Mouse (Mus musculus) forebrain, embryonic 15.5 days (tissue): ENCODE data around the gene Rora. TPM values are rescaled to one million over a fixed set of nuclear protein-coding genes. Genes with fewer than 3 reads are reported as not detected.

Source experiments
- ATAC-seq: fragments of 200-750 bp; cut with Nextera tagmentation; replicated peaks from 2 replicates; pipeline ENCODE4 v1.8.0; 2017; ENCODE audit warnings: mild to moderate bottlenecking, moderate TSS enrichment, moderate library complexity
- H3K27ac ChIP-seq: fragments of 300-500 bp; sonication (generic); replicated peaks from 2 replicates; pipeline ENCODE4 v1.5.1; 2015; ENCODE audit warnings: mild to moderate bottlenecking, inconsistent platforms
- H3K27me3 ChIP-seq: fragments of 300-500 bp; sonication (generic); 2 replicates; pipeline ENCODE4 v1.6.1; 2015; ENCODE audit warnings: inconsistent platforms
- H3K36me3 ChIP-seq: fragments of 300-500 bp; sonication (generic); 2 replicates; pipeline ENCODE4 v1.6.1; 2015; ENCODE audit warnings: mild to moderate bottlenecking, inconsistent platforms
- H3K4me1 ChIP-seq: fragments of 300-500 bp; sonication (generic); 2 replicates; pipeline ENCODE4 v1.6.1; 2015; ENCODE audit warnings: inconsistent platforms
- H3K4me2 ChIP-seq: fragments of 300-500 bp; sonication (generic); replicated peaks from 2 replicates; pipeline ENCODE4 v1.6.1; 2015; ENCODE audit warnings: mild to moderate bottlenecking, inconsistent platforms
- H3K4me3 ChIP-seq: fragments of 300-500 bp; sonication (generic); 2 replicates; pipeline ENCODE4 v1.5.1; 2015; ENCODE audit warnings: mild to moderate bottlenecking, inconsistent platforms
- H3K9ac ChIP-seq: fragments of 300-500 bp; sonication (generic); replicated peaks from 2 replicates; pipeline ENCODE4 v1.6.1; 2015; ENCODE audit warnings: mild to moderate bottlenecking, inconsistent platforms
- H3K9me3 ChIP-seq: fragments of 300-500 bp; sonication (generic); 2 replicates; pipeline ENCODE4 v1.6.1; 2016; ENCODE audit warnings: inconsistent platforms
- WGBS: fragments of 180-500 bp; shearing (Covaris S2); methylation state at CpG from one replicate; pipeline ENCODE4 v1.1.7; 2015; ENCODE audit warnings: mixed read lengths; 5-methylcytosine and 5-hydroxymethylcytosine counted together
- polyA plus RNA-seq: library from polyadenylated mRNA; unstranded; fragments of >200 nt; fragmentation: Nextera tagmentation; extraction: Ambion mirVana; gene quantifications from 2 replicates; pipeline ENCODE4 v1.2.1, GENCODE M21; 2015

The Rora gene
- polyA plus RNA-seq, 1 experiment from 2014 or later, result 11.8 TPM

DNA sequence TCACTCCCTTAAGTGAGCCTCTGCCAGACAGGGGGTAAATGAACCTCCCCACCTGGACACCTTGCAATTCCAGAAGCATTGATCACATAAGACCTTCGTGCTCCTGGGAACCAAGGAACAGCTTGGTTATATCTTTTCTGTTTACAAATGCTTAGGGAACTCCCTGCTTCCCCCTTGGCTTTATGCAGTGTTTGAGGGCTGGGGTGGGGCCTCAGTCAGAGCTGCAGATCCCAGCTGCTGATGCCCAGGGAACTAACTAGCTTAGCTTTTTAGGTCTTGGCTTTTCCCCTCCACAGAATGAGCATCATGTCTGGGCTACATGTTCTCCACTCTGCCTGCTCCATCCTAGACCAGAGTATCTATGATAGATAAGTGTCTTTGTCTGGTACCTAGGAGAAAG is 116.1 kb downstream of the Rora start:
- Histone ChIP-seq H3K9ac (no peak overlapping the region), H3K4me3 (no peak overlapping the region), H3K36me3 (no peaks in the 10 kb centered on the region), H3K4me2 (no peak overlapping the region), H3K9me3 (no peaks in the 10 kb centered on the region), H3K4me1 (no peaks in the 10 kb centered on the region), H3K27me3 (no peaks in the 10 kb centered on the region), H3K27ac (no peak overlapping the region)
- WGBS, result 31% methylated on average over 1 of the region's 1 CpGs
- ATAC-seq, result no peak

GRCm38 (mm10) chr9:68771383-68771782 is 117.8 kb downstream of the Rora start:
- H3K27me3 ChIP-seq, result no peaks in the 10 kb centered on the region
- H3K9ac ChIP-seq, result no peak overlapping the region
- no peaks in the 10 kb centered on the region for H3K4me1 ChIP-seq
- 89% methylated on average over 3 of the region's 3 CpGs for WGBS
- no peak overlapping the region for H3K4me2 ChIP-seq
- no peaks in the 10 kb centered on the region for H3K36me3 ChIP-seq
- H3K27ac ChIP-seq, result no peak overlapping the region
- no peaks in the 10 kb centered on the region for H3K9me3 ChIP-seq
- no peak overlapping the region for H3K4me3 ChIP-seq
- no peak for ATAC-seq

- H3K27me3 ChIP-seq, result no peaks in the 10 kb centered on the region
- no peaks in the 10 kb centered on the region for H3K36me3 ChIP-seq
- no peak overlapping the region for H3K4me3 ChIP-seq
- no peak for ATAC-seq
- H3K4me2 ChIP-seq, result no peak overlapping the region
- H3K4me1 ChIP-seq, result 0 out of 2 replicates have a peak, but pooled peaks cover 4% of the 10 kb centered on the region
- H3K9ac ChIP-seq, result no peak overlapping the region
- 95% methylated on average over 3 of the region's 3 CpGs for WGBS
- H3K27ac ChIP-seq, result no peak overlapping the region
- no peaks in the 10 kb centered on the region for H3K9me3 ChIP-seq
Observed at GRCm38 (mm10) chr9:68773770-68774169, 120.2 kb downstream of the Rora start.

- no peaks in the 10 kb centered on the region for H3K9me3 ChIP-seq
- H3K4me3 ChIP-seq, result no peak overlapping the region
- no peak overlapping the region for H3K27ac ChIP-seq
- WGBS, result 80% methylated on average over 8 of the region's 8 CpGs
- no peak overlapping the region for H3K4me2 ChIP-seq
- H3K4me1 ChIP-seq, result 0 out of 2 replicates have a peak, but pooled peaks cover 4% of the 10 kb centered on the region
- ATAC-seq, result no peak
- H3K36me3 ChIP-seq, result no peaks in the 10 kb centered on the region
- H3K9ac ChIP-seq, result no peak overlapping the region
- no peaks in the 10 kb centered on the region for H3K27me3 ChIP-seq
Observed at GRCm38 (mm10) chr9:68782011-68782410, 128.4 kb downstream of the Rora start.

DNA sequence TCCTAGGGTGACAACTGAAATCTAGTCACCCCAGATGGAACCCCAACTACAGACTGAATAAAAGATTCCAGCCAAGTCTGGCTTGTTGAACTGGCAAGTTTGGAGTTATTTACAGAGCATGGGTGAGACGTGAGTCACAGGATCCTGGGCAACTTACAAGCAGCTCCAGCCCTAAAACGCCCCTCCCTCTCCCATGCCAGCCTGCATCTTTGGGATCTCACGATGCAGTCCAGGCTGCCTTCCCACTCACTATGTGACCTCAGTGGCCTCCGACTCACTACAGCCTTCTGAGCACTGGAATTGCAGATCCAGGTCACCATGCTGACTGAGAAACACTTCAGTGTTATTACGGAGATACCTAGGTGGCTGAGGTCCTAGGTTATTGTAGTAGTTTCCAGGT is 129.0 kb downstream of the Rora start:
- H3K9me3 ChIP-seq, result no peaks in the 10 kb centered on the region
- H3K9ac ChIP-seq, result no peak overlapping the region
- no peak for ATAC-seq
- H3K27ac ChIP-seq, result no peak overlapping the region
- H3K27me3 ChIP-seq, result no peaks in the 10 kb centered on the region
- no peak overlapping the region for H3K4me3 ChIP-seq
- H3K4me1 ChIP-seq, result 0 out of 2 replicates have a peak, but pooled peaks cover 5% of the 10 kb centered on the region
- WGBS, result 86% methylated on average over 5 of the region's 5 CpGs
- no peaks in the 10 kb centered on the region for H3K36me3 ChIP-seq
- no peak overlapping the region for H3K4me2 ChIP-seq

DNA sequence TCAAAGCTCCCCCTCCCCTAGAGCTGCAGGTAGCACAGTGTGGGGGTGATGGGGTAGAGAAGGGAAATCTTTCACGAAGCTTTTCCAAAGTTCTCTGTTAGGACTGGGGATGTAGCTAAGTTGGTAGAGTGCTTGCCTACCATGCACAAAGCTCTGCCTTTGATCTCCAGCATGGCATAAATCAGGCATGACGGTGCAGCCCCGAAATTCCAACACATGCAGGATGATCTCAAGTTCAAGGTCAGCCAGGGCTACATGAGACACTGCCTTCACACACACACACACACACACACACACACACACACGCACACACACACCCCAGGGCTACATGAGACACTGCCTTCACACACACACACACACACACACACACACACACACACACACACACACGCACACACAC is 129.7 kb downstream of the Rora start:
- no peaks in the 10 kb centered on the region for H3K9me3 ChIP-seq
- WGBS, result 82% methylated on average over 5 of the region's 5 CpGs
- H3K4me1 ChIP-seq, result 0 out of 2 replicates have a peak, but pooled peaks cover 4% of the 10 kb centered on the region
- no peaks in the 10 kb centered on the region for H3K27me3 ChIP-seq
- H3K4me3 ChIP-seq, result no peak overlapping the region
- H3K4me2 ChIP-seq, result no peak overlapping the region
- no peaks in the 10 kb centered on the region for H3K36me3 ChIP-seq
- no peak overlapping the region for H3K27ac ChIP-seq
- ATAC-seq, result no peak
- no peak overlapping the region for H3K9ac ChIP-seq

DNA sequence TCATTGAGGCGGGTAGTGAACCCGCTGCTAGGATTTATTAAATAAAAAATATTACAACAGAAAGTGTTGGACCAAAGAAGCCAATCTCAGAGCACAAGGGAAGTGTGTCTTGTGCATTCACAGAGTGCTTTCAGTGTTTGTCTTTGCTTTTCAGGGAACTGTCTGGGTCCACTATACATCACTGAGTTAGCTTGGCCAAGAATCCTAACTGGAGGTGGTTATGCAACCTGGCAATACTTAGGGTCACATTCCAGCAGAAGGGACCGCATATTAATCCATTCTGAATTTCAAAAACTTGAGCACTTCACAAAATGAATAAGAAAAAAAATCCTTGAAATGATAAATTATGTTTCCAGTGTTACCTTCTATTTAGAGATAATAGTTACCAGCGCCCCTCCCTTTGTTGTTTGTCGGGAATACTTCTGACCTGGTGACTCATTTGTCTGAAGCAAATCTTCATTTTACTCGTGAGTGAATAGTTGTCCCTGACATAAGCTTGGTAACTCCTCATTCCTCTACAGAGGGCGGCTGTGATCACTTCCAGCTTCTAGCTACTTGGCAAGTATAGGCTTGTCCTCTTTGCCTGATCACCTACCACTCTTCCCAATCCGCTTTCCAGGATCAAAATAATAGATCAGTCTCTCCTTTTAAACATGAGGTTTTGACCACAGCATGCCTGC is 133.2 kb downstream of the Rora start:
- H3K9me3 ChIP-seq, result no peaks in the 10 kb centered on the region
- H3K27me3 ChIP-seq, result no peaks in the 10 kb centered on the region
- no peak for ATAC-seq
- H3K9ac ChIP-seq, result no peak overlapping the region
- no peak overlapping the region for H3K27ac ChIP-seq
- no peak overlapping the region for H3K4me3 ChIP-seq
- no peak overlapping the region for H3K4me2 ChIP-seq
- H3K4me1 ChIP-seq, result peaks cover 6% of the 10 kb centered on the region
- no peaks in the 10 kb centered on the region for H3K36me3 ChIP-seq
- WGBS, result 84% methylated on average over 8 of the region's 8 CpGs

- no peak overlapping the region for H3K9ac ChIP-seq
- 52% methylated on average over 2 of the region's 2 CpGs for WGBS
- peaks cover 15% of the 10 kb centered on the region for H3K4me1 ChIP-seq
- H3K27me3 ChIP-seq, result no peaks in the 10 kb centered on the region
- ATAC-seq, result no peak
- no peaks in the 10 kb centered on the region for H3K36me3 ChIP-seq
- no peak overlapping the region for H3K4me2 ChIP-seq
- no peaks in the 10 kb centered on the region for H3K9me3 ChIP-seq
- H3K27ac ChIP-seq, result no peak overlapping the region
- H3K4me3 ChIP-seq, result no peak overlapping the region
Observed at GRCm38 (mm10) chr9:68787665-68788064, 134.1 kb downstream of the Rora start.

- no peaks in the 10 kb centered on the region for H3K9me3 ChIP-seq
- no peak overlapping the region for H3K27ac ChIP-seq
- no peak overlapping the region for H3K9ac ChIP-seq
- H3K4me3 ChIP-seq, result no peak overlapping the region
- H3K4me2 ChIP-seq, result no peak overlapping the region
- H3K27me3 ChIP-seq, result no peaks in the 10 kb centered on the region
- no peak for ATAC-seq
- H3K36me3 ChIP-seq, result no peaks in the 10 kb centered on the region
- 67% methylated on average over 4 of the region's 4 CpGs for WGBS
- H3K4me1 ChIP-seq, result peaks cover 16% of the 10 kb centered on the region
Observed at GRCm38 (mm10) chr9:68790922-68791321, 137.3 kb downstream of the Rora start.

DNA sequence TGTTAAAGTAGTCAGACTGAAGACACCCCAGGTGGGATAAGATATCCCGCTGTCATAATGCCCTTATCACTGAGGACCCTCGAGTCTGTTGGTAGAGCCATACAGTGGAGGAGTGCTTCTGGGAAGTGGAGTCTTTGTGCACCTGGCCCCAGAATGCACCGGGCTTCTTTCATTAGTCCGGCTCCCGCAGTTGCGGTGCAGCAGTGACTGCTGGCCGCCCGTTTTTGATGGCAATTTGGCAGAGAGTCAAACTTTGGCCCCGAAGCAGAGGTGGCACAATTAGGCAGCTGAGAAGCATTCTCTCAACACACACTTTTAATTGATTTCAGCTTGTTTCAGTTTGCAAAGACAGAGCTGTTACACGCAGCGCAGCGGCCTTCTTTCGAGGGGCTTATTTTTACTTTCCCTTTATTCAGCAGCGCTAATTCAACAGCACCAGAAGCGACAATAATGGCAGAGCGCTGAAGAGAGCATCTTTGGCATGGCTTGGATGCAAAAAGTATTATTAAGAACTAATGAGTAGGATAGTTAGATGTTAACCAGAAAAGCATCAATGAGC is 138.5 kb downstream of the Rora start:
- peak; percentile 58; the same call in 1 of the 2 replicates for ATAC-seq
- Histone ChIP-seq H3K4me3 (peak overlapping the region; percentile 22), H3K9ac (no peak overlapping the region), H3K9me3 (no peaks in the 10 kb centered on the region), H3K4me2 (peak overlapping the region; percentile 38), H3K27ac (no peak overlapping the region), H3K36me3 (no peaks in the 10 kb centered on the region), H3K27me3 (peaks cover 2% of the 10 kb centered on the region; the same call in 1 of the 2 replicates), H3K4me1 (peaks cover 16% of the 10 kb centered on the region)
- WGBS, result 15% methylated on average over 16 of the region's 16 CpGs

DNA sequence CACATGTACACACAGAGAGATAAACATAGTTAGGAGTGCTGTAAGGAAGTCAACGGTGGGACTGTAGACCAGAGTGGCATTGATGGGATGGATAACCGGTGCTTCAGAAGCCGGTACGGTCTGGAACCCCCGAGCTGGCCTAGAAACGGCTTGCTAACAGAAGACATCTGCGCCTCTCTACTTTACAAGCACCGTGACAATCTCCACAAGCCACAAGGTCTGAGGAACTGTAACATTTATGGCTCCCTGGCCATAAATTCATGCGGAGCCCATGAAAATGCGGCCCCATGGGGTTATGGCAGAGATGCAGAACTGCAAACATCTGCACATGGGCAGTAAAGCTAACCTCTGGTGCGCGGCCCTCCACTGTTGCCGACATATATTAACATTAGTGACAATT is 141.7 kb downstream of the Rora start:
- no peak for ATAC-seq

GRCm38 (mm10) chr9:68798221-68798620 is 144.6 kb downstream of the Rora start:
- 87% methylated on average over 4 of the region's 4 CpGs for WGBS
- Histone ChIP-seq H3K27me3 (peaks cover 2% of the 10 kb centered on the region; the same call in 1 of the 2 replicates), H3K4me1 (no peaks in the 10 kb centered on the region), H3K36me3 (no peaks in the 10 kb centered on the region), H3K4me2 (no peak overlapping the region), H3K9ac (no peak overlapping the region), H3K9me3 (no peaks in the 10 kb centered on the region), H3K27ac (no peak overlapping the region), H3K4me3 (no peak overlapping the region)
- no peak for ATAC-seq

More for the DNA sequence above, 141.7 kb downstream of the Rora start:
- Histone ChIP-seq H3K4me1 (peaks cover 11% of the 10 kb centered on the region), H3K36me3 (no peaks in the 10 kb centered on the region), H3K27ac (no peak overlapping the region), H3K27me3 (peaks cover 2% of the 10 kb centered on the region; the same call in 1 of the 2 replicates), H3K4me2 (no peak overlapping the region), H3K4me3 (no peak overlapping the region), H3K9me3 (no peaks in the 10 kb centered on the region), H3K9ac (no peak overlapping the region)
- 89% methylated on average over 13 of the region's 13 CpGs for WGBS
